Mouse (Mus musculus) adrenal gland, postnatal 0 days (tissue): Measurements from ENCODE around the gene Kmt2b. TPM values are rescaled to one million over a fixed set of nuclear protein-coding genes. Genes with fewer than 3 reads are reported as not detected.

Experiments used
- microRNA-seq: library from miRNA; unstranded; fragments of <30 nt; microRNA quantifications from one replicate; pipeline ENCODE4, GENCODE M21; 2016; ENCODE audit warnings: borderline replicate concordance; ENCODE audit not compliant: insufficient number of aligned reads
- polyA plus RNA-seq: library from polyadenylated mRNA; unstranded; fragments of >200 nt; fragmentation: Nextera tagmentation; extraction: Ambion mirVana; gene quantifications from 2 replicates; pipeline ENCODE4 v1.2.1, GENCODE M21; 2015

Kmt2b gene
- 3.7 and 4.5 TPM in 2 replicates for polyA plus RNA-seq

GRCm38 (mm10) chr7:30588676-30589434, at the start of gene Kmt2b:
Kmt2b (minus strand) TSS chr7:30588726.

DNA sequence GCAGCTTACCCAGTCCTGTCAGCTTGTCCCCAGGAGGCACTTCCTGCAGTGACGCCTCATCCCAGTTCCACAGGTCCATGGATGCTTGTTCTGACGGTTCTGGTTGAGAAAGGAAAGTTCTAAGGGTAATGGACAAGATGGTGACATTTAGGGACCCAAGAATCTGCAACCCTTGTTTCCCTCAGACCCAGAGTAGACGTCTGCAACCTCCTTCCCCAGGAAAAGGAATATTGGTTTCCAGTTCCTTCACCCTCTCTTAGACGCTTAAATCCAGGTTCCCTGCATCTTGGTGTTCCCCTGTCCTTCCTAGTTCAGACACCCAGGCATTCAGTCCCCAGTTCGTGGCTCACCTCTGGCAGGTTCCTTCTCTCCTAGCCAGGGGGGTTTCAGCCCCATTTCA, 47.2 kb upstream of the Kmt2b start, which contains the start of gene Etv2:
Gene Etv2, minus strand, starts transcription at position 101 of the 400 bp plus-strand sequence.

GRCm38 (mm10) chr7:30625530-30626384, 37.2 kb upstream of the Kmt2b start, which contains the start of gene Cox6b1:
Cox6b1 (minus strand) TSS chr7:30626151.

GRCm38 (mm10) chr7:30612654-30613402, 24.3 kb upstream of the Kmt2b start, which contains the start of gene Upk1a:
Upk1a (minus strand) TSS chr7:30612847.

GRCm38 (mm10) chr7:30598786-30599185, 10.3 kb upstream of the Kmt2b start, which contains the start of gene Zbtb32:
Zbtb32 (minus strand) TSS chr7:30598909.

DNA sequence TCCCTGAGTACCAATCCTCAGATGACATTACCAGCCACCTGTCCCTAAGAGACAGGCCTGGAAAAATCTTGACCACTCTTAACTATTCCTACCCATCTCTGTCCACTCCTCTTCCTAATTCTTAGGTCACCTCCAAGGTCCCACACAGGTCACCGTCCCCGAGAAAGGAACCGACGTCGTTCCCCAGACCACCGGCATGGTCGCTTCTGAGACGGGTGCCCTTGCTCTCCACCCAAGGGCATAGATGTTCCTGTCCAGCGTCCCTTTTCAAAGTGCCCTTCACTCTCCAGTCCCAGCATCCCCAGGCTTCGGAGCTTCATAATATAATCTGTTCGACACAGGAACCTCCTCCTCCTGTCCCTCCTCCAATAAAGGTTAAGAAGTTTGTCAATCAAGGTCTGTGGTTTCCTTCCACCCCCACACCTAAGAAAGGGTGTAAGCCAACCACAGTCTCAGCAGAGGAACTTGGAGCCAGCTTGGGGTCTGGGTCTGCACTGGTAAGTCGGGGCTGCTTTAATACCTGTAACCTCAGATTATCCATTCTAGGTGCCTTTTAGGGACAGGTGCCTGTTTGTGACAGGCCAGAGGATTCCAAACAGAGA, 23.5 kb downstream of the Kmt2b start, which contains the start of gene Igflr1:
Gene Igflr1, plus strand, starts transcription at position 458 of the 602 bp plus-strand sequence.

GRCm38 (mm10) chr7:30563117-30563905, 25.2 kb downstream of the Kmt2b start, which contains the start of the genes U2af1l4, Gm49396 and Psenen:
U2af1l4 (plus strand) TSS chr7:30563301.
Gm49396 (plus strand) TSS chr7:30563344.
Psenen (minus strand) TSS chr7:30563627.

DNA sequence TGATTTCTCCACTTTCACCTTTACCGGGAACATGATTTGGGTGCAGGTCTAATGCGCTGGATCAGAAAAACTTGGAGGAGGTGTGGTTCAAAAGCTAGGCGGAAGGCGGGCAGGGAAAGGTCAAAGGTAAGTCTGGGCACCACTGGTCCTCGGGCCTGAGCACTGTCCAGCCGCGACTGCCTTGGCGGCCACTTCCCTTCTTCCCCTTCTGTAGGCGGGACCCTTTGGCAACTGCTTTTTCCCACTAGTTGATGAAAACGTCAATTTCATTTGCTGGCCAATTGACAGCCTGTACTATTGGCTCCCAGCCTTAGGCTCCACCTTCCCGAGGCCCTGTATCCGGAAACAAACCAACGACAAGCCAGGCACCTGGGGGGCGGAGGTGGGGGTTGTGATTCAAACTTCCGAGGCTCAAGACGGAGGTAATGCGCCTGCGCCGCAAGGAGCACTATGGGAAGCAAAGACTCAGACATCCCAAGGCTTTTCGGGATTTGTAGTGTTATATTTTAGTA, 29.0 kb downstream of the Kmt2b start, which contains the start of gene Lin37:
Gene Lin37, minus strand, starts transcription at position 396 of the 512 bp plus-strand sequence.

GRCm38 (mm10) chr7:30552102-30553020, 36.2 kb downstream of the Kmt2b start, which contains the start of the genes Hspb6 and Proser3:
Hspb6 (plus strand) TSS chr7:30552178.
Proser3 (minus strand) TSS chr7:30552299.

DNA sequence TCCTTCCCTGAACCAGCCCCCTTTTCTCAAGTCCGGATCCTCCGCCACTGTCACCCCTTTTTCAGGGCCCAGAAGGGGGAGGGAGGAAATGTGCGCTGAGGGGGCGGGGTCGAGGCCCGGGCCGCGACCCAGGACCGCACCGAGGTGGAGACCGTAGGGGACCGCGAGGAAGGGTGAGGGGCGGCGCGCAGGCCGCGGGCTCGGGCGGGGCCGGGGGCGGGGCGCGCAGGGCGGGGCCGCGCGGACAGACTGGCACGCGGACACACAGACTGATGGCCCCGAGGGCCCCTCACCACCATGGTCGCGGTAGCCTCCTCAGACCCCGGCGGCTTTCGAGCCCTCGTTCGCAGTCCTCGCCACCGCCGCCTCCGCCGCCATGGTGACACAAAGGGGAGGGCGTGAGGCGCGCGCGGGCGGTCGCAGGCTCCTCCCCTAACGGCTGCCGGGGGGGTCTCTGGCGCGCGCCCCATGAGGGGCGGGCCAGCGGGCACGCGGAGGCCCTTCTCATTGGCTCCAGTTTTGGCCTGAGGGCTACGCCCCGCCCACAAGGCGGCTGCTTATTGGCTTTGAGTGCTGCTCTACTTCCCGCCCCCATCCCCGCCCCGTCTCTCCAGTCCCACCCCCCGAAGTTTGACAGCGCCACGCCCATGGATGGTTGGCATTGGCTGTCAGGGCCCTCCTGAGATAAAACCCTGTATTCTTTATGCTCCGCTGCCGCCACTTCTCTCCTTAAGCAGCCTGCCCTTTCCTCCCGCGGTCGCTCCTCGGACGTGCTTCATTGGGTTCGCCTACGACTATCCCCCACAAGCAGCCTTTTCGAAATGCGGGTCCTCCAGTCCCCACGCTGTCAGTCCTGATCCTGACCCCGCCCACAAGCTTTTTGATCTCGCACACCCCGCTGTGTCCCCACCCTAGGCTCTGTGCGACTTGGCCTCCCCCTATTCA, 53.6 kb downstream of the Kmt2b start, which contains the start of gene Arhgap33:
Gene Arhgap33, minus strand, starts transcription at position 428 of the 945 bp plus-strand sequence.

Small RNA genes within 50 kb of the gene (microRNA-seq; reads per million reads assigned to microRNA genes)
- gene Gm38670 (not detected), gene Mir3569 (not detected)

Other genes with a start within 250 kb of the Kmt2b start
- gene Lrfn3, start 226.0 kb downstream of the Kmt2b start, polyA plus RNA-seq: 7.0 and 8.6 TPM in 2 replicates
- gene Tyrobp, start 175.0 kb downstream of the Kmt2b start, polyA plus RNA-seq: 130 and 219 TPM in 2 replicates
- gene Hcst, start 168.9 kb downstream of the Kmt2b start, polyA plus RNA-seq: 6.9 and 9.5 TPM in 2 replicates
- gene Nfkbid, start 167.0 kb downstream of the Kmt2b start, polyA plus RNA-seq: 0.88 and 1.7 TPM in 2 replicates
- gene Aplp1, start 143.2 kb downstream of the Kmt2b start, polyA plus RNA-seq: 66.4 and 132 TPM in 2 replicates
- not detected in 2 replicates for gene Kirrel2, start 131.0 kb downstream of the Kmt2b start, polyA plus RNA-seq
- 0.10 and 0.17 TPM in 2 replicates for gene Nphs1, start 130.4 kb downstream of the Kmt2b start, polyA plus RNA-seq
- 3.3 and 7.4 TPM in 2 replicates for gene Prodh2, start 95.1 kb downstream of the Kmt2b start, polyA plus RNA-seq
- gene Arhgap33, start 53.7 kb downstream of the Kmt2b start, polyA plus RNA-seq: 5.8 and 11.5 TPM in 2 replicates
- gene Hspb6, start 36.5 kb downstream of the Kmt2b start, polyA plus RNA-seq: 21.9 and 51.7 TPM in 2 replicates
- 5.8 and 6.8 TPM in 2 replicates for gene Proser3, start 36.4 kb downstream of the Kmt2b start, polyA plus RNA-seq
- gene Lin37, start 28.9 kb downstream of the Kmt2b start, polyA plus RNA-seq: 57.6 and 67.2 TPM in 2 replicates
- 83.5 and 101 TPM in 2 replicates for gene U2af1l4, start 25.4 kb downstream of the Kmt2b start, polyA plus RNA-seq
- 2.8 and 5.1 TPM in 2 replicates for gene Gm49396, start 25.4 kb downstream of the Kmt2b start, polyA plus RNA-seq
- 179 and 205 TPM in 2 replicates for gene Psenen, start 25.1 kb downstream of the Kmt2b start, polyA plus RNA-seq
- 0.72 and 1.8 TPM in 2 replicates for gene Igflr1, start 23.3 kb downstream of the Kmt2b start, polyA plus RNA-seq
- 0.11 and 0.51 TPM in 2 replicates for gene Zbtb32, start 10.2 kb upstream of the Kmt2b start, polyA plus RNA-seq
- gene Upk1a, start 24.1 kb upstream of the Kmt2b start, polyA plus RNA-seq: 0.55 and 0.79 TPM in 2 replicates
- gene Cox6b1, start 37.4 kb upstream of the Kmt2b start, polyA plus RNA-seq: 1,273 and 1,293 TPM in 2 replicates
- not detected in 2 replicates for gene Etv2, start 47.1 kb upstream of the Kmt2b start, polyA plus RNA-seq
- 83.9 and 102 TPM in 2 replicates for gene Rbm42, start 61.6 kb upstream of the Kmt2b start, polyA plus RNA-seq
- gene Haus5, start 76.3 kb upstream of the Kmt2b start, polyA plus RNA-seq: 14.3 and 19.0 TPM in 2 replicates
- not detected in 2 replicates for gene Pmis2, start 82.9 kb upstream of the Kmt2b start, polyA plus RNA-seq
- gene 2200002J24Rik, start 110.2 kb upstream of the Kmt2b start, polyA plus RNA-seq: 10.8 and 14.4 TPM in 2 replicates
- gene Atp4a, start 123.5 kb upstream of the Kmt2b start, polyA plus RNA-seq: 2.5 and 2.7 TPM in 2 replicates
- gene Tmem147, start 140.8 kb upstream of the Kmt2b start, polyA plus RNA-seq: 231 and 307 TPM in 2 replicates
- gene Gapdhs, start 155.0 kb upstream of the Kmt2b start, polyA plus RNA-seq: 0.11 and 0.35 TPM in 2 replicates
- gene Sbsn, start 162.7 kb upstream of the Kmt2b start, polyA plus RNA-seq: 16.2 and 29.7 TPM in 2 replicates
- gene Dmkn, start 175.0 kb upstream of the Kmt2b start, polyA plus RNA-seq: 49.0 and 57.0 TPM in 2 replicates
- 32.6 and 84.5 TPM in 2 replicates for gene Krtdap, start 199.2 kb upstream of the Kmt2b start, polyA plus RNA-seq
- gene Ffar2, start 235.0 kb upstream of the Kmt2b start, polyA plus RNA-seq: 0.25 and 0.35 TPM in 2 replicates